Mouse (Mus musculus): ENCODE results near the gene Ephb4. TPM values are rescaled to one million over a fixed set of nuclear protein-coding genes. Genes with fewer than 3 reads are reported as not detected.

Gene Ephb4
- polyA plus RNA-seq (2012; ENCODE audit: insufficient read depth, low replicate concordance): not detected in 2 replicates

DNA sequence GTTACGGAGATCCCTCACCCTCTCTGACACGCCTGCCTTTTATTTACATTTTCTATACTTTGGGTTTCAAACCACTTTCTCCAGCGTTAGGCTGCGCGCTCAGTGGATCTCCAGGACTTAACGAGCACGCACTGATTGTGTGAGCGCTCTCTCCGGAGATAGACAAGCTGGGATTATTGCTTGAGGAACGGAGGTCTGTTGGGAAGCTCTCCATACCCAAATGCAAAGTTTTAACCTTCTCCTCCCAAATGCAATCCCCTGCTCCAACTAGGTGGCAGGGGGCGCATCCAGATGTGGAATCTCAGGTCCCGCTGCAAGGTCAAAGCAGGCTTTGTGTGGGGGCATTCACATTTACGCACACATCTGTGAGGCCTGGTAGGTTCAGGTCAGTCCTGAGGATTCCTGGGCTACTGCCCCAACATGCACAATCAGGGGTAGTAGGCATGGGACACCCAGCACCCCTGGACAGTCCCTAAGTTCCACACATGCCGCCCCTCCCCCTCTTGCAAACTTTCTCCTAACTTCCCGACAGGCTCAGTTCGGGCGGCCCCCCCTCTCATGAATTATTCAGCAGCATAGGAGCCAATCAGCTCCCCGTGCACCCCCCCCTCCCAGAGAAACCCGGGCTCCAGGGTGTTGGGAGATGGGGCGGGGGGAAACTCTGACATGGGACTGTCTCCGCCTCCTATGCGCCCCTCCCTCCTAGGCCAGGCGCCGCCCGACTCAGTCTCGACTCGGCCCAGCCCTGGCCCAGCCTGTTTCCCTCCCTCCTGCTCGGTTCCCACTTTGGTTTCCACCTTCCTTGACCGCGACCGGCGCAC is at the start of gene Ephb4:
Ephb4 (plus strand) TSS at position 726 of the 821 bp plus-strand sequence.
- H3K9me3 ChIP-seq: peaks cover 2% of the 10 kb centered on the region

DNA sequence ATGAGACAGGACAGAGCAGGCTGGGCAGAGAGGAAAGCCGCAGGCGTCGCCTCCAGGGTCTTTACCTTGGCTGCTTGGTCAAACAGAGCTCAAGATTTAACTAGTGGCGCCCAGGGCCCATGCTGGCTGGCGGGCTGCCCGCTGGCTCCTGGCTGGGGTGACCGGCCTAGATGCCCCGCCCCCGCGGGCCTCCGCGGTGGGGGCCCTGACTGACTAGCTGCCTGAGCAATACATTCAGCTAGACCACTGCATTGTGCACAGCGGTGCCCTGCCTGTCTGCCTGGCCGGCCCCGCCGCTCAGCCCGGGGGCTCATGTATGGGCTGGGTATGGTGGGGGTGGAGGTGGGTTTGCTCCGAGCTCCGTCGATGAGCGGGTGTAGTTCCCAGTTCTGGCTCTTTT is 48.7 kb upstream of the Ephb4 start:
- no peak overlapping the region for H3K4me3 ChIP-seq (replicated peaks)
- no peaks in the 10 kb centered on the region for H3K9me3 ChIP-seq
- peaks cover 73% of the 10 kb centered on the region for H3K4me1 ChIP-seq
- TF ChIP-seq FLI1 (IDR thresholded peaks at IDR 0.05; ENCODE audit: low read length): no peak
- TF ChIP-seq GATA1 (IDR thresholded peaks at IDR 0.05; ENCODE audit: borderline replicate concordance, low read length): no peak
- peaks cover 95% of the 10 kb centered on the region for H3K36me3 ChIP-seq (replicated peaks; ENCODE audit: low read length)
- H3K27me3 ChIP-seq (replicated peaks): no peaks in the 10 kb centered on the region

More for the DNA sequence above, at the start of gene Ephb4:
- peak within 1 kb of the TSS; percentile 50 for H3K4me3 ChIP-seq (replicated peaks)
- no peak for TF ChIP-seq FLI1 (IDR thresholded peaks at IDR 0.05; ENCODE audit: low read length)
- TF ChIP-seq GATA1 (IDR thresholded peaks at IDR 0.05; ENCODE audit: borderline replicate concordance, low read length): no peak
- H3K4me1 ChIP-seq: peaks cover 20% of the 10 kb centered on the region
- no peaks in the 10 kb centered on the region for H3K36me3 ChIP-seq (replicated peaks; ENCODE audit: low read length)
- H3K27me3 ChIP-seq (replicated peaks): peaks cover 83% of the 10 kb centered on the region

DNA sequence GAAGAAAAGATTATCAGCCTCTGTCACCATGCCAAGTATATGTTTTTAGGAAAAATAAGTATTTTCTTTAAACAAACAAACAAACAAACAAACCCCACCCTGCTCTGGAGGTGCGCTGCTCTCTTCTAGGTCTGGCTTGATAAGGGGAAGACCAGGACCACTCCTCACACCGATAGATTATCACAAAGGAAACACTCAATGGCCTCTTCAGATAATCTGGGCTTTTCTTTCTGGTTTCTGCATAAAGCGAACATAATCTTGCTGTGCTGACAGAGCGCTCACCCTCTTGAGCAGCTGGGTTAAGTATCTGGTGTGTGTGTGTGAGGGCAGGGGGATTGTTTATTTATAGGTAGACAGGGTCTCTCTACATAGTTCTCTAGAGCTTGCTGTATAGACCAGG is 46.3 kb upstream of the Ephb4 start:
- Histone ChIP-seq H3K27me3 (replicated peaks) (no peaks in the 10 kb centered on the region), H3K4me3 (replicated peaks) (no peak overlapping the region), H3K9me3 (no peaks in the 10 kb centered on the region), H3K4me1 (peaks cover 65% of the 10 kb centered on the region), H3K36me3 (replicated peaks; ENCODE audit: low read length) (peaks cover 75% of the 10 kb centered on the region)
- TF ChIP-seq FLI1 (IDR thresholded peaks at IDR 0.05; ENCODE audit: low read length): no peak
- TF ChIP-seq GATA1 (IDR thresholded peaks at IDR 0.05; ENCODE audit: borderline replicate concordance, low read length): no peak

DNA sequence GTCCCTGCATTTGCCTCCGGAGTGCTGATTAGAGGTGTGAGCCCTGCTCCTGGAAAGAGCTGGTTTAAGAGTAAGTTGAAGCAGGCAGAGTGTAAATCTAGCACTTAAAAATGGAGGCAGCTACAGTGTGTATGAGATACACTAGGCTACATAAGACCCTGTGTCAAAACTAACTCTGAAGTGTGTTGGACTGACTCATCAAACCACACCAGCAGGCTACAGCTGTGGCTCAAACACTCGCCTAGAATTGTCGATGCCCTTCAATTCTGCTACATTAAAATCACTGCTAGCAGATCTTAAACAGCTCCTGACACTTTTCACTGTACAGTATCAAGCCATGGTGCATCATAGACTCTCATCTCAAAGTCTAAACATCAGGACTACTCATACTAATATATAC is 45.7 kb upstream of the Ephb4 start:
- Histone ChIP-seq H3K27me3 (replicated peaks) (no peaks in the 10 kb centered on the region), H3K4me3 (replicated peaks) (no peak overlapping the region), H3K9me3 (no peaks in the 10 kb centered on the region), H3K36me3 (replicated peaks; ENCODE audit: low read length) (peaks cover 75% of the 10 kb centered on the region), H3K4me1 (peaks cover 70% of the 10 kb centered on the region)
- TF ChIP-seq GATA1 (IDR thresholded peaks at IDR 0.05; ENCODE audit: borderline replicate concordance, low read length) (no peak), FLI1 (IDR thresholded peaks at IDR 0.05; ENCODE audit: low read length) (no peak)

DNA sequence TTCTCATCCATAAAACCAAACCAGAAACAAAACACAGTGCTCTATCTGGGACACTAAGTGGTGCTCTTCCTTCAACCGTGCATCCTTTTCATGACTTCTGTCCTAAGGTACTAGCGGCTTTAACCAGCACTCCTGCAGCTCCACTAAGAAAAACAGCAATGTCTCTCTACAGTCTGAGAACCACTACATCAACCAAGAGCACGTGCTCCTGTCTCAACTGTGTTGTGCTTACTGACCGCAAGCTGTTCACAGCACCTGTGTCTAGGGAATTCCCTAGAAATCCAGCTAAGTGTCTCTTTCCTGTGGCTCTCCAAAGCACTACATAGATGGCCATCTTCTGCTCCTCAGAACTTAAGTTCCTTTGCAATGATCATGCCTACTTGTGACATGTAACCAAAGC is 45.1 kb upstream of the Ephb4 start:
- no peak for TF ChIP-seq GATA1 (IDR thresholded peaks at IDR 0.05; ENCODE audit: borderline replicate concordance, low read length)
- no peak for TF ChIP-seq FLI1 (IDR thresholded peaks at IDR 0.05; ENCODE audit: low read length)
- Histone ChIP-seq H3K4me1 (peaks cover 70% of the 10 kb centered on the region), H3K4me3 (replicated peaks) (no peak overlapping the region), H3K27me3 (replicated peaks) (no peaks in the 10 kb centered on the region), H3K36me3 (replicated peaks; ENCODE audit: low read length) (peaks cover 75% of the 10 kb centered on the region), H3K9me3 (no peaks in the 10 kb centered on the region)

DNA sequence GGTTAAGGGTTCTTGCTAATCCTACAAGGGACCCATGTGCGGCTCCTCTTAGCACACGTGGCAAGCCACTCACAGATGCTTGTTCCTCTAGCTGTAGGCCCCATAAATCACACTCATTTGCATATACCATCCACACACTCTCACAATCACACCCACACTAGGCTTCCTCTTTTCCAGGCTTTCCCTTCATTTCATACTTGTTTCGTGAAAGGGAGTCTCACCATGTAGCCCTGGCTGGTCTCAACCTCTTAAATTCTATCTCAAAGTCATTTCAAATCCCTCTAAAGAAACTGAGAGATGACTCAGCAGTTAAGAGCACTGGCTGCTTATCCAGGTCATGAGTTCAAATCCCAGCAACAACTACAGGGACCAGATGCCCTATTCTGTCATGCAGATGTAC is 44.1 kb upstream of the Ephb4 start:
- H3K4me3 ChIP-seq (replicated peaks): peak overlapping the region; percentile 96
- no peaks in the 10 kb centered on the region for H3K27me3 ChIP-seq (replicated peaks)
- H3K9me3 ChIP-seq: no peaks in the 10 kb centered on the region
- H3K36me3 ChIP-seq (replicated peaks; ENCODE audit: low read length): peaks cover 75% of the 10 kb centered on the region
- peaks cover 73% of the 10 kb centered on the region for H3K4me1 ChIP-seq
- TF ChIP-seq FLI1 (IDR thresholded peaks at IDR 0.05; ENCODE audit: low read length) (no peak), GATA1 (IDR thresholded peaks at IDR 0.05; ENCODE audit: borderline replicate concordance, low read length) (no peak)

DNA sequence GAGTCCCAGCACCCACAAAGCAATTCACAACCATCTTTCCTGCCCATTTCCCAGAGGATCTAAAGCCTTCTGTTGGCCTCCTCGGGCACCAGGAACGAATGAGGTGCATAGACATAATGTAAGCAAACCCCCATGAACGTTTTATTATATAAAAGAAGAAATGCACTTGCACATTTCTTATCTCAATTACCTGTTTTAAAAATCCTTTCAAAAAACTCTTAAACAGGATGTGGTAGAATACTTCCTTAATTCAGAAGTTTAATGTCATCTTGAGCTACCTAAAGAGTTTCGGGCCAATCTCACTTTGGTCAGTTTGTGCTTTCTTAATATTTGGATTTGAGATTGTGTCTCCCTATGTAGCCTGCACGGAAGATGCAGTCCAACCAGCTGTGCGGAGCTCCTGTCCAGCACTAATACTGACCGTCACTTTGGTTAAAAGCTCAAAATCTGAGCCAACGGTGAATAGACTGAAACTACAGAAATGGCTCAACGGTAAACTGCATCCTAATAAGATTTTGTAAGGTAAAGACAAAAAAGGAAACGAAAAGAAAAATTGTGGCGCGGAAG is 43.4 kb upstream of the Ephb4 start:
- Histone ChIP-seq H3K9me3 (no peaks in the 10 kb centered on the region), H3K4me1 (peaks cover 79% of the 10 kb centered on the region), H3K4me3 (replicated peaks) (peak overlapping the region; percentile 96), H3K36me3 (replicated peaks; ENCODE audit: low read length) (peaks cover 73% of the 10 kb centered on the region), H3K27me3 (replicated peaks) (no peaks in the 10 kb centered on the region)
- TF ChIP-seq GATA1 (IDR thresholded peaks at IDR 0.05; ENCODE audit: borderline replicate concordance, low read length) (no peak), FLI1 (IDR thresholded peaks at IDR 0.05; ENCODE audit: low read length) (no peak)

DNA sequence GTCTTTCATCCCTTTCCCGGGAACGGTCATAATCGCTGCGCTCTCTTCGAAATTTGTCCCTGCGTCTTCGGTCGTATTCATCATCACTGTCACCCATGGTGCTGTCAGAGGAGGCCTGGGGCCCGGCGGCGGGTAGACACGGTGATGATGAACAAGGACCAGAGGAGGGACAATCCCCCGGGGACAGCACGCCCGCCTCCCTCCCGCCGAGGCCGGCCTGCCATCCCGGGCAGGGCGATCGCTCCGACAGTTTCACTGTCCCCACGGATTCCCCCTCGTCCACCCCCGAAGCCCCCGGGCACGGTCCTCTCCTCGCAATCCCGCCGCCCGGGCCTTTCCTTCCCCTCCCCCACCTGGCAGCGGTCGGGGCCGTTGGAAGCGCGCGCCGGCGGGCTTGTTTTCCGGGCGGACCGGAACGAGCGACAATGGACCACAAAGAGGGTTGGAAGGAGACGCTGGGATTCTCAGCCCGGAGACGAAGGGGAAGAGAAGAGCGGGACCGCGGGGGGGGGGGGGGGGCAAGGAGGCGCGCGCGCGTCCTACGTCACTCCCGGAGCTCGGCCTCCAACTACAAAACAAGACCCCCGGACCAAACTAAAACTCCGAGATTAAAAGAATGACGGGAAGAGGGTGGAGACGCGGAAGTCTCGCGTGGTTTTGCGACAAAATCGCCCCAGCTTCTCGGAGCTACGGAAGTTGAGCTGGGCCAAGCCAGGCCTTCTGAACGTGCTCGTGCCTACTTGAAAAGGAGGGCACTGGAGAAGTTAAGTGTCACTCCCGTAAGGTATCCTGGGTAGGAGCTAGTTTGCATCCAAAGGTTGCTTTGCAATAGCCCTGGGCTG is 42.6 kb upstream of the Ephb4 start, which contains the start of gene Srrt:
Srrt (minus strand) TSS at position 604 of the 842 bp plus-strand sequence.
- TF ChIP-seq GATA1 (IDR thresholded peaks at IDR 0.05; ENCODE audit: borderline replicate concordance, low read length): no peak
- no peak for TF ChIP-seq FLI1 (IDR thresholded peaks at IDR 0.05; ENCODE audit: low read length)
- no peaks in the 10 kb centered on the region for H3K9me3 ChIP-seq
- peak within 1 kb of the TSS; percentile 96 for H3K4me3 ChIP-seq (replicated peaks)
- peaks cover 71% of the 10 kb centered on the region for H3K36me3 ChIP-seq (replicated peaks; ENCODE audit: low read length)
- H3K4me1 ChIP-seq: peaks cover 80% of the 10 kb centered on the region
- H3K27me3 ChIP-seq (replicated peaks): no peaks in the 10 kb centered on the region

DNA sequence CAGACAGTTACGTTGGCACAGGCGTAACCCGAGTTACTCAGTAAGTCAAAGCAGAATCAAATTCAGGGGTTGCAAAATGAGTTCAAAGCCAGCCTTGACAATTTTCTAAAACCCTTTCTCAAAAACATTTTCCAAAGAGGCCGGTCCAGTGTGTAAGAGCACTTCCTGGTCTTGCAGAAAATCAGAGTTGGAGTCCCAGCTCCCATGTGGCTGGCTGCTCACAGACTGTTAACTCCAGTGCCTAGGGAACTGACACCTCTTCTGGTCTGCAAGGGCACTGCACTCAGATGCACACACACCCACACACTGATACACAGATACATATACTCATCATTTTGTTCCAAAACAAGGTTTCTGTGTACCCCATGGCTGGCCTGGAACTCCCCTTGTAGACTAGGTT is 41.6 kb upstream of the Ephb4 start:
- no peak for TF ChIP-seq GATA1 (IDR thresholded peaks at IDR 0.05; ENCODE audit: borderline replicate concordance, low read length)
- TF ChIP-seq FLI1 (IDR thresholded peaks at IDR 0.05; ENCODE audit: low read length): no peak
- Histone ChIP-seq H3K4me3 (replicated peaks) (peak overlapping the region; percentile 96), H3K27me3 (replicated peaks) (no peaks in the 10 kb centered on the region), H3K9me3 (no peaks in the 10 kb centered on the region), H3K36me3 (replicated peaks; ENCODE audit: low read length) (peaks cover 61% of the 10 kb centered on the region), H3K4me1 (peaks cover 80% of the 10 kb centered on the region)
